In the genomic region with DNA sequence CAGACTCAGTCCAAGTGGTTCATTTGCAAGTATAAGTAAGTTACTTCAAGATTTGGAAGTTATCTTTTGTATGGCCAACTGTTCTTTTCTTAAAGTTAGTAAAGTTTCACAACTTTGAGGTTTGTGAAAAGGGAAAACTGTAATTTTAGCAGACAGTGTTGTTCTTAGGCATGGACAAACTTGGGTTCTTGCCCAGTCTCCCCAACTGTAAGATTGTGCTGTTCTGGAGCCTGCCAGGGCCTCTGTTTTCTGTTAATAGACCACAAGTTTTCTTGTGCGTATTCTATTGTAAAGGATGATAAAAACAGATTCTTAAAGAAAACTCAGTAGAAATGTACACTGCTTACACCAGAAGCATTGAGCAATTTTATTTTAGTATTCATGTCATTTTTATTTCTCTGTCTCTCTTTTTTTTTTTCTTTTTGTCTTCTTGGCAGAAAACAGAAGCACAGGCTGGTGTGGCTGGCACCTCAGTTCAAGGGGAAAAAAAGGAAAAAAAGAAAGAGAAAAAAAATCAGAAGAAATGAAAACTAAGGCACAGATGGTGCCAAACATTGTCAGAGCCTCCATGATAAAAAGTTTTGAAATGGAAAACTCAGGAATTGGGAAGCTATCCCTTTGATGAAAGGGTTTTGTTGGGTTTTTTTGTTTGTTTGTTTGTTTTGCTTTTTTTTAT, we compare ENCODE assay signal across 16 mouse cellular contexts.
A peak's percentile ranks its signal among the peaks of the same experiment; 100 is the strongest.
DNase-seq lines count a peak whose midpoint lies in the region; ATAC-seq and TF ChIP-seq lines count a peak whose summit lies in the region.
"Had no signal": no experiment of that assay in that cellular context is flagged by ENCODE, and none has a peak within 500 bp of the region (broad histone marks: within the 10 kb centered on the region; RNA-seq: fewer than 3 reads in every experiment).

No protein-coding gene starts in this region.

- H3K36me3 ChIP-seq in forebrain, embryonic 14.5 days (ENCODE audit: control insufficient read depth, insufficient read depth, low read length), result no peaks in the 10 kb centered on the region
- H3K36me3 ChIP-seq in forebrain, embryonic 10.5 days (replicated peaks), result no peaks in the 10 kb centered on the region
- no peaks in the 10 kb centered on the region for H3K36me3 ChIP-seq in liver, embryonic 12.5 days
- no peaks in the 10 kb centered on the region for H3K36me3 ChIP-seq in stomach, postnatal 0 days (ENCODE audit: control insufficient read depth, insufficient read depth, low read length)
- H3K36me3 ChIP-seq: embryonic facial prominence, embryonic 12.5 days; heart, embryonic 10.5 days; liver, embryonic 13.5 days; midbrain, embryonic 12.5 days had no signal

- 0 out of 2 replicates have a peak, but pooled peaks cover 3% of the 10 kb centered on the region for H3K4me1 ChIP-seq in forebrain, embryonic 14.5 days (ENCODE audit: control insufficient read depth, insufficient read depth, low read length)
- H3K4me1 ChIP-seq in forebrain, embryonic 10.5 days, result no peaks in the 10 kb centered on the region
- no peaks in the 10 kb centered on the region for H3K4me1 ChIP-seq in liver, embryonic 12.5 days
- no peaks in the 10 kb centered on the region for H3K4me1 ChIP-seq in stomach, postnatal 0 days (replicated peaks; ENCODE audit: control insufficient read depth, insufficient read depth)
- H3K4me1 ChIP-seq: embryonic facial prominence, embryonic 12.5 days; heart, embryonic 10.5 days; liver, embryonic 13.5 days; midbrain, embryonic 12.5 days had no signal

- H3K4me3 ChIP-seq in forebrain, embryonic 14.5 days (ENCODE audit: low read depth, low read length), result no peak overlapping the region
- H3K4me3 ChIP-seq in forebrain, embryonic 10.5 days, result no peak overlapping the region
- no peak overlapping the region for H3K4me3 ChIP-seq in liver, embryonic 12.5 days
- H3K4me3 ChIP-seq in stomach, postnatal 0 days (ENCODE audit: low read depth, low read length), result no peak overlapping the region
- H3K4me3 ChIP-seq: embryonic facial prominence, embryonic 12.5 days; heart, embryonic 10.5 days; liver, embryonic 13.5 days; midbrain, embryonic 12.5 days had no signal

- intact Hi-C loops in left cerebral cortex, postnatal 4 days (cut with DNase I), result no loop called here
- intact Hi-C loops in gastrocnemius, postnatal 14 days (cut with DNase I; ENCODE audit: low total_unique reads), result no loop called here

- no peak overlapping the region for H3K27ac ChIP-seq in forebrain, embryonic 14.5 days (ENCODE audit: low read depth, low read length)
- no peak overlapping the region for H3K27ac ChIP-seq in forebrain, embryonic 10.5 days
- H3K27ac ChIP-seq in liver, embryonic 12.5 days, result no peak overlapping the region
- H3K27ac ChIP-seq in stomach, postnatal 0 days (replicated peaks), result no peak overlapping the region
- H3K27ac ChIP-seq: embryonic facial prominence, embryonic 12.5 days; heart, embryonic 10.5 days; kidney, postnatal 0 days; liver, embryonic 13.5 days; midbrain, embryonic 12.5 days had no signal

- H3K9me3 ChIP-seq in forebrain, embryonic 14.5 days (replicated peaks; ENCODE audit: control insufficient read depth, low read length), result no peaks in the 10 kb centered on the region
- H3K9me3 ChIP-seq in forebrain, embryonic 10.5 days, result 0 out of 2 replicates have a peak, but pooled peaks cover 5% of the 10 kb centered on the region
- no peaks in the 10 kb centered on the region; the same call in 1 of the 2 replicates for H3K9me3 ChIP-seq in liver, embryonic 12.5 days (replicated peaks)
- no peaks in the 10 kb centered on the region for H3K9me3 ChIP-seq in stomach, postnatal 0 days (ENCODE audit: control insufficient read depth, low read length)
- H3K9me3 ChIP-seq: embryonic facial prominence, embryonic 12.5 days; heart, embryonic 10.5 days; liver, embryonic 13.5 days; midbrain, embryonic 12.5 days had no signal

- 29% methylated on average over 1 of the region's 1 CpGs for WGBS in forebrain, embryonic 14.5 days
- 93% methylated on average over 1 of the region's 1 CpGs for WGBS in forebrain, embryonic 10.5 days
- 85% methylated on average over 1 of the region's 1 CpGs for WGBS in liver, embryonic 12.5 days (ENCODE audit: insufficient replicate concordance)
- WGBS in stomach, postnatal 0 days, result 69% methylated on average over 1 of the region's 1 CpGs

- TF ChIP-seq CTCF in stomach, postnatal 0 days (IDR thresholded peaks at IDR 0.05; ENCODE audit: low read depth), result no peak

- ATAC-seq in forebrain, embryonic 14.5 days, result peak; percentile 87
- ATAC-seq in liver, embryonic 12.5 days, result no peak
- no peak for ATAC-seq in stomach, postnatal 0 days (ENCODE audit: low FRiP score, low TSS enrichment)

- DNase-seq in forebrain, embryonic 14.5 days (ENCODE audit: low spot score), result peak; percentile 79
- DNase-seq in forebrain, embryonic 10.5 days (ENCODE audit: extremely low spot score, low spot score), result no peak
- peak; percentile 86 for DNase-seq in brain, adult 2 months (ENCODE audit: low read depth, low spot score)
- peak; percentile 24 to 33 for DNase-seq in frontal cortex, postnatal 10 days (ENCODE audit: low spot score in 2 of 2)
- DNase-seq in left cerebral cortex, postnatal 4 days, result peak; percentile 11
- no peak for DNase-seq in gastrocnemius, postnatal 14 days
- no peak for DNase-seq in stomach, postnatal 0 days (ENCODE audit: low spot score)
- DNase-seq: heart, postnatal 4 days; liver, embryonic 13.5 days; lung, postnatal 14 days; thymus, adult 2 months had no signal

- TF ChIP-seq EP300 in stomach, postnatal 0 days (optimal IDR thresholded peaks at IDR 0.05), result no peak

- H3K9ac ChIP-seq in forebrain, embryonic 14.5 days (ENCODE audit: low read length), result no peak overlapping the region
- H3K9ac ChIP-seq in liver, embryonic 12.5 days, result no peak overlapping the region
- H3K9ac ChIP-seq in stomach, postnatal 0 days (ENCODE audit: low read length), result no peak overlapping the region
- H3K9ac ChIP-seq: embryonic facial prominence, embryonic 12.5 days; liver, embryonic 13.5 days; midbrain, embryonic 12.5 days had no signal

- H3K27me3 ChIP-seq in forebrain, embryonic 14.5 days (replicated peaks; ENCODE audit: control insufficient read depth, insufficient read depth, low read length), result no peaks in the 10 kb centered on the region
- no peaks in the 10 kb centered on the region for H3K27me3 ChIP-seq in forebrain, embryonic 10.5 days (ENCODE audit: poor library complexity, severe bottlenecking)
- no peaks in the 10 kb centered on the region for H3K27me3 ChIP-seq in liver, embryonic 12.5 days (replicated peaks)
- H3K27me3 ChIP-seq in stomach, postnatal 0 days (ENCODE audit: control insufficient read depth, insufficient read depth, low read length), result no peaks in the 10 kb centered on the region
- H3K27me3 ChIP-seq: embryonic facial prominence, embryonic 12.5 days; liver, embryonic 13.5 days; midbrain, embryonic 12.5 days had no signal

- H3K4me2 ChIP-seq in forebrain, embryonic 14.5 days (ENCODE audit: low read length), result no peak overlapping the region
- no peak overlapping the region for H3K4me2 ChIP-seq in liver, embryonic 12.5 days
- H3K4me2 ChIP-seq in stomach, postnatal 0 days (replicated peaks; ENCODE audit: low read depth), result no peak overlapping the region
- H3K4me2 ChIP-seq: embryonic facial prominence, embryonic 12.5 days; liver, embryonic 13.5 days; midbrain, embryonic 12.5 days had no signal

Comparison
In these comparisons a context has a peak if more than half of its experiments do, and no peak if none do; other contexts are left out.
1. DNase-seq: peak in forebrain, embryonic 14.5 days (single experiment), brain, adult 2 months (single experiment), frontal cortex, postnatal 10 days (2 of 2) and left cerebral cortex, postnatal 4 days (single experiment); none in forebrain, embryonic 10.5 days (single experiment), gastrocnemius, postnatal 14 days (single experiment) and stomach, postnatal 0 days (single experiment).